Mouse (Mus musculus) G1E (cell line): ENCODE results near the gene Olfr935.

Source experiments
- CTCF ChIP-seq: IDR thresholded peaks from 2 replicates; pipeline ENCODE4 v1.5.1; 2012; ENCODE audit warnings: low read depth, low read length, inconsistent platforms, mixed read lengths
- GATA1 ChIP-seq: IDR thresholded peaks from 2 replicates; pipeline ENCODE4 v1.6.1; 2012; ENCODE audit warnings: borderline replicate concordance, low read length, inconsistent platforms, mixed read lengths
- POLR2AphosphoS5 ChIP-seq: IDR thresholded peaks from 2 replicates; pipeline ENCODE4 v1.6.1; 2012; ENCODE audit warnings: low read depth, low read length, inconsistent platforms; ENCODE audit not compliant: insufficient replicate concordance

- TF ChIP-seq POLR2AphosphoS5, result no peak
- TF ChIP-seq CTCF, result no peak
- TF ChIP-seq GATA1, result no peak
Observed at GRCm38 (mm10) chr9:38954124-38954416, 45.4 kb downstream of the Olfr935 start.
